Mouse (Mus musculus) granulocyte monocyte progenitor cell, adult 5-6 weeks (primary cell): ENCODE data around the gene Vill. TPM values are rescaled to one million over a fixed set of nuclear protein-coding genes. Genes with fewer than 3 reads are reported as not detected.

ENCODE experiments used
- ATAC-seq: replicated peaks from 2 replicates; pipeline ENCODE4 v1.8.0; 2016; ENCODE audit warnings: mild to moderate bottlenecking, moderate TSS enrichment, inconsistent platforms; ENCODE audit not compliant: poor library complexity, severe bottlenecking
- total RNA-seq, 2 experiments: library from RNA; stranded (forward) in 1 of 2; stranded (reverse) in 1 of 2; fragments of 200-712, 200-1000 nt in 1 of 2; fragments of >200 nt in 1 of 2; fragmentation: Nextera tagmentation in 1 of 2; gene quantifications; 2 replicates each; pipeline ENCODE4 v1.2.3; 2014 to 2017

The Vill gene
- total RNA-seq, 2 experiments from 2014 or later, result 23.7 to 33.5 TPM

DNA sequence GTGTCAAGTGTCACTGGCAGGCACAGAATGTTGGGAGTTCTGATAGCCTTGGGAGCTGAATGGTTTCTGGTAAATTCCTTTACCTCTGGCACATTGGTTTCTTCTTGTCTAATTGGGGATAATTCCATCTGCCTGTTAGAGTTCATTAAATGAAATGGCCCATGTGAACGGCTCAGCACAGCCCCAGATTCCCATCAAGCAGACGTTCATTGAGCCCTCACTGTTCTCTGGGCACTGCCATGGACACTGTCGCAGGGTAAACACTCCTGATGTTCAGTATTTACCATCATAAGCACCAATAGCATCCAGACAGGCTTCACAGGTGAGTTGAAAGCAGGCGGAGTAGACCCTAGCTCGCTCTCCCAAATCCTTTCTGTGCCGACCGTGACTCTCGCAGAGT lies 18.5 kb upstream of the Vill start:
- ATAC-seq, result no peak

DNA sequence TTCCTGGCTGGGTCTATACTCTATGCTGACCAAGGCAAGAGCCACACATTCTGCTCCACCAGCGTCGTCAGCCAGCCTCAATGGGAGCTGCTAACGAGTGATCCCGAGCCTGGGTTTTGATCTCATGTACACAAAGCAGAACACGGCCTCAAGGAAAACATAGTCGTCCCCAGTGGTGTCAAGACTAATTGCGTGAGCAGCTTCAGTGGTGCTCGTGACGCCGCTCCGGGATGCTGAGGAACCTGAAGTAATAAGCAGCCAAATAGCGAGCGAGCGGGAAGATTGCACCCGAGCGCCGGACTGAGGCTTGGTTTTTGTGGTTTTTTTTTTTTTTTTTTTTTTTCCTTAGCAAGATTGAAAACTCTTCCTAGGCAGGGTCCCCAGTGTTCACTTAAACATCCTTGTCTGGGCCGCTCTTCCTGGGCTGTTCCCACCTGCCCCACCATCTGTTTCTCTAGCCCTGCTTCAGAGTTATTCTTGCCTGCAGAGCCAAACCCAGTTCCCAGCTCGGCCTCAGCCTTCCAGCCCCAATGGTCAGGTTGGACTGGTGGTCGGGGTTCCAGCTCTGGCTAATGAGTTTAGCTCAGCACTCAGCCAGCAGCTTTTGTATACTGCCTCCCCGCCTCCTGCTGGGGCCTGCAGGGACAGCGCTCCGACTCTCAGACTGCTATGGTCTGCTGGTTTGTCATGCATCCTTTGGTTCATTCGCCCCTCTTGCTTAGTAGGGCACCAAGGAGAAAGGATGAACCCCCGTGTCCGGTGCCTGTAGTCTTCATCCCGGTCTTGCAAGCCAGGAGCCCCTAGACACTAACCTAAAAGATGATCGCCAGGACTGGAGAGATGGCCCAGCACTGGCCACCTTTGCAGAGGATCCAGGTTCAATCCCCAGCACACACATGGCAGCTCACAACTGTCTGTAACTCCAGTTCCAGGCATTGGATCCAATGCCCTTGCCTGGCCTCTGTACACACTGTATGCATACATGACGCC lies 17.6 kb upstream of the Vill start:
- no peak for ATAC-seq

DNA sequence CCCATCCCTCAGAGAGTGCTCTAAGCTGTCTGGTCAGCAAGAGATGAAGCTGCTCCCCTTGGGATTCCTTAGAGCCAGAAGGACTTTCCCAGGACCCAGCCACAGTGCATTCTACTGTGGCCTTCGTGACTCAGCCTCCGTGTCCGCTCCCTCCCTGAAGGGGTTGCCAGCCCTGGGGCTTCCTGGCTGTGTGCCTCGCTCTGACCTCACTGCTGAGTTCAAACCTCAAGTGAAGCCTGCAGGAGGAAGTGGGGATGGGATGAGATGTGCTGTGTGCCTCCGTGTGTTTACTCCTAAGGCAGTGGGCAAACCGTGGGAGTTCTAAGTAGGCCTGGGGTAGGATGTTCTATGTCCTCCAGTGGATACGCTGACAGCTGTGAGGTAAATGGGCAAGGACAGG lies 16.7 kb upstream of the Vill start:
- ATAC-seq, result peak; percentile 89

DNA sequence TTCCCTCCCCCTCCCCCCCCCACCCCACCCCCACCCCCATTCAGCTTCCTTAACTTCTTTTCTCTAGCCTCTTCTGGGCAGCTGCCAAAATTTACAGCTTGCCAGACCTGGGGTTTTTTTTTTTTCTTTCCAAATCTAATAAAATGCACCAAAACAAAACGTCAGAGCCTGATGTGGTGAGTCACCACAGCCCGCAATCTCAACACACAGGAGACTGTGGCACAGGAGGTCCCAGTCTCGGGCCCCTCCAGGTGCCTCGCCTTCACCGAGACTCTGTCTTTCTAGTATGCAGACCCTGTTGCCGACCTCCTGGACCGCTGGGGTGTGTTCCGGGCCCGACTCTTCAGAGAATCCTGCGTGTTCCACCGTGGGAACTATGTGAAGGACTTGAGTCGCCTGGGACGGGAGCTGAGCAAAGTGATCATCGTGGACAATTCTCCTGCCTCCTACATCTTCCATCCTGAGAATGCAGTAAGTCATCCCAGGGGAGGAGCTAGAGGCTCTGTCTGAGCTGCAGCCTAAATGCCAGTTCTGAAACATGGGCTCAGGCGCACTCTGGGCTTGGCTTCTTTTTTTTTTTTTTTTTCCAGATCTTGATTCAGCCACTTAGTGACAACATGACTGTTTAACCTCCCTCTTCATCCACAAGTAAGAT lies 15.4 kb upstream of the Vill start:
- ATAC-seq, result no peak

DNA sequence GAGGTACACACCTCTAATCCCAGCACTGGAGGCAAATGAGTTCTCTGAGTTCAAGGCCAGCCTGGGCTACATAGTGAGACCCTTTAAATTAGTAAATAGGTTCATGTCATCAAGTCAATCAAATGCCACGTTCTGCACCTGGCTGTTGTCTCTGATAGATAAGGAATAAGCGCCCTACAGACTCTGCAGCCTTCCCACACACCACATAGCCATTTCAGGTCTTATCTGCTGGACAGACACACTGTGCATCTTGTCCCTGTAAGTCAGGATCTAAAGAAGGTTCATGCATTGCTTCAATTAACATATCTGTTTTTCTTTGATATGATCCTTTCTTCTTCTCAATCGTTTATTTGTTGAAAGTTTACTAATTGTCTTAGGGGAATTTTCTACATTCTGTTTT lies 14.0 kb upstream of the Vill start:
- no peak for ATAC-seq

DNA sequence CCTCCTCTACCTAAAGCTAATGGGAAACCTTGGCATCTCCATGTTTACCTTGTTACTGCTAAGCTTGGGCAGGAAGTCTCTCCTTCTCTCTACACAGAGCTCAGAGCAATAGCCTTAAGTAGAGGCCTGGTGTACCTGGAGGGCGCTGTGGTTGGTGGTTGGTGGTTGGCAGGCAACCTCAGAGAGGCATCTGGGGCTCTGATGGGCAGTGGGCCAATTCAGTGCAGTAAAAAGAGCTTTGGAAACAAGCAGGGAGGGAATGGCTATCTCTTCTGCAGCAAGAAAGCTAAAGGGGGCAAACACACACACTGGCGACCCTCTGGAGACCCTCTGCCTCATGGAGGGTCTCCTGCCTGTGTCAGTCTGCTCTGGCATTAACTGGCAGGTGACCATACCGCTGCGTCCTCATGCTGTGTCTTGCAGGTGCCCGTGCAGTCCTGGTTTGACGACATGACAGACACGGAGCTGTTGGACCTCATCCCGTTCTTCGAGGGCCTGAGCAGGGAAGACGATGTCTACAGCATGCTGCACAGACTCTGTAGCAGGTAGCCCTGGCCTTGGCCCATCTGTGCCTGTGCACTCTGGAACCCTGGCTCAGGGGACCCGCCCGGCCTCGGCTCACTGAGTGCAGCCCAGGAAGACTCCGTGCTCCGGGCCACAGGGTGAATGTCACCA lies 12.3 kb upstream of the Vill start:
- no peak for ATAC-seq

DNA sequence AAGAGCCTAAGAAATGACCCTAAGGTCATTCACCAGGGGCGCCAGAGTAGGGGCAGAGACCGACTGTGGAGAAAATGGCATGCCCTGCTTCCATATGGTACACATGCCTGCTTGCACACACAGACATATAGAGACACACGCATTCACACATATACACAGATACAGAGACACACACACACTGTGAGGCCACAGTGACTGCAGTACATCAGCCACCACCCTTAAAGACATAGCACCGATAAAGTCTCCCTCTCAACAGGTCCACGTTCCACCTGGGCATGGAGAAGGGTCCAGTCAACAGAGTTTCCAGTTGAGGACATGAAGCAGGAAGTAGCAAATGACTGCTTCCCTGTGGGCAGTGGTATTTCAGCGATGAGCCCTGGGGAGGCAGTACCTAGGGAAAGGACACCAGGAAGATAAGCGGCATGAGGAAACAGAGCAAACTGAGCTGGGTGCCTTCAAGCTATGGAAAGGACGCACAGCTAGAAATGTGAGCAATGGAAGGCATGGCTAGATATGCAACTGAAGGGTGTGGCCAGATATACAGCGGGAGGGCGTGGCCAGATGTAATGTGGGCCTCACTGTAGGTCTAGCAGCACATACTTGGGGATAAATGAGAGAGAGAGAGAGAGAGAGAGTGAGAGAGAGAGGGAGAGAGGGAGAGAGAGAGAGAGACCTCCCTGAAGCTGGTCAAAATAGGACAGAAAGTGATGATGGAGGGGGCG lies 4.2 kb upstream of the Vill start:
- no peak for ATAC-seq

DNA sequence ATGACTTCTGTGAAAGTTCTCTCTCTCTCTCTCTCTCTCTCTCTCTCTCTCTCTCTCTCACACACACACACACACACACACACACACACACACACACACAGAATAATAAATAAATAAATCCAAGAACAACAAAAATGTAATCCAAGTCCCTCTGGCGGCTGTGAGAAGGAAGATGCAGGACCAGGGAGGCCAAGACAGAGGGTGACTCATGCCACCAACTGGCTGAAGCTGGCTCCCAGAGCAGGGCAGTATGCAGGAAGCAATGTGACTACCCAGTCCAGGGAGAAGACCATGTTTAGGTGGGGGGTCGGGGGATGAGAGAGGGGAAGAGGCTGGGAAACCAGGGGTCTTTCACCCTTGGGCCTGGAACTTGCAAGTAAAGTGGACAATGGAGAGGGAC lies 1.4 kb upstream of the Vill start:
- no peak for ATAC-seq

DNA sequence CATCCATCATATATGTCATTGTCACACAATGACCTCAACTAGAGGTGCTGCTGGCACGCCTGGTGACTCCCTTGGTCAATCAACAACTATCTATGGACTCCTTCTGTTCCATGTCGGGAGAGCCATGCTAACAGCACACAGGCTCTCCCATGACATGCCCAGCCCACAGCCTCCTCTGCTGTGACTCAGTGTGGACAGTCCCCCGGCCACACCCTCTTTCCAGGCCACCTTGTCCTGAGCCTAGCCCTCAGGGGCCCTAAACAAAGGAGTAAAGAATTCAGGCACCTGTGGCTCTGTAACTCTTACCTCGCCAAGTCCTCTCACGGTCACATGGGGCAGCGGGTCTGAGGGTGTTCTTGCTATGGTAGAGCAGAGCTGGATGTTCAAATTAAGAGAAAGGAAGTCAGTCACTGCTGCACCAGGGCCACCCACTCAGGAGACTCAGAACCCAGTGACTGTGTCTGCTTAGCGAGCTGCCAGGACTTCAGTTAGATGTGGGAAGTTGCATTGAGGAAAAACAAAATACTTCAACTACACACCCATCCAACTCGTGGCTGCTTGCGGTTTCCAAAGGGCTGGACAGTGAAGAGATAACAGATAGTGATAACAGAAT lies 1.5 kb downstream of the Vill start:
- no peak for ATAC-seq

DNA sequence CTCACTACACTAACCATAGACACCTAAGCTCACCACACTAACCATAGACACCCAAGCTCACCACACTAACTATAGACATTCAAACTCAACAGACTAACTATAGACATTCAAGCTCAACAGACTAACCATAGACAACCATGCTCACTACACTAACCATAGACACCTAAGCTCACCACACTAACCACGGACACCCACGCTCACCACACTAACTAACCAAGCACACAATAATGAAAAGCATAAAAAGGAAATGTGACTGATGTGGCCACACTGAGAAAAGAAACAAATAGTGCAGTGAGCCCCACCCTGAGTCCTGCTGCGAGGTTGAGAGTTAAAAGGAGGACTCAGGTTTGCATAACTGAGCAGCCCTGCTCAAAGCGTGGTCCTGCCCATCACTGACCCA lies 2.8 kb downstream of the Vill start:
- no peak for ATAC-seq

DNA sequence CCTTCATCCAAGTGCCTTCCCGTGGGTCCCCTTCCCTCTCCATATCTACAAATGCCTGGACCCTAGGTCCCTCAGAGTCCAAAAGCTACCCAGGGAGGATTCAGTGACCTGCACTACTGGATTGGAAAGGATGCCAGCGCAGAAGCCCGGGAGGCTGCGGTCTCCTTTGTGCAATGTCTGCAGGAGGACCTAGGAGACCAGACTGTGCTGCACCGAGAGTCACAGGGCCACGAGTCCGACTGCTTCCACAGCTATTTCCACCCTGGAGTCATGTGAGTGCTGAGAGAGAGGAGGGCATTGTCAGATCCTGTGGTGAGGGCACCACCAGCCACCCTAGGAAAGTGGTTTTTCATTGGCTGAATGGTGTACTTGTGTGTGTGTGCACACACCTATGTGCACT lies 5.7 kb downstream of the Vill start:
- no peak for ATAC-seq

DNA sequence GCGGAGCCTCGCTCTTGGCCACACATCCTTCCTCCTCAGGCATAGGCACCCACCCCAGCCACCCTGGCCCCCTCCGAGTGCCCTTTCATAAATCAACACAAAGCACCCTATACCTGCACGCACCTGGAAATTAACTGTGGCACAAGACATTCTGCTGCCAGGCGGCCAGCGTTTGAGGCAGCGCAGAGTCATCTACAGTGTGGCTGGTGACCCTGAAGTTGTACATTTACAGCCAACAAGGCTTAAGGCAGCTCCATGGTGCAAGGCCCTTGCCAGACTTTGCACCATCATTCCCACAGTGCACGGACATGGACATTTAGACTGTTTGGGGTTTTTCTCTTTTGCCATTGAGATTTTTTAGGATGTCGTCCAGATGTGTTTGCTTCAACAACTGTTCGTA lies 8.1 kb downstream of the Vill start:
- no peak for ATAC-seq

DNA sequence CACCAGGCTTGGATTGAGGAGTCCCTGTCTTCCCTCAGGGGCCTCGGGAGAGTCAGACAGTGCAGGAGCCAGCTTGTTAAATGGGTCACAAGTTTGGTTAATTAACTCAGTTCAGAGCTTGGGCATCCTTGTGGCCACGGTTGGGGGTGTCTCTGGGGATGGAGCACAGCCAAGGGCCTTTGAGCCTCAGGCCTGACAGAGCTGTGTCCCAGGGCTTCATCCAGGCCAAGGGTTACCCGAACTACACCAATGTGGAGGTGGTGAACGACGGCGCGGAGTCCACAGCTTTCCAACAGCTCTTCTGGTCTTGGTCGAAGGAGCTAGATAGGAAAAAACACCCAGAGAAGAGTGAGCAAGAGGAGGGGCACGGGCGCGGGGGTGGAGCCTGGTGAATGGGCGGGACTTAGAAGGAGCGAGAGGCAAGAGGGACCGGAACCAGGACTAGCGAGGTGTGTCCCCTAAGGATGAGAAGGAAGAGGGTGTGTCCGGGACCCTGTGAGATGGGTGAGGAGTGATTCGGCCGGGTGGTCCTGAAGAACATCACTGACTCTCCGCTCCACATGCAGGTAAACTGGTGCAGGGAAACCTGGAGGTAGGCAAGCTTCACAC lies 10.6 kb downstream of the Vill start:
- ATAC-seq, result peak; percentile 37

DNA sequence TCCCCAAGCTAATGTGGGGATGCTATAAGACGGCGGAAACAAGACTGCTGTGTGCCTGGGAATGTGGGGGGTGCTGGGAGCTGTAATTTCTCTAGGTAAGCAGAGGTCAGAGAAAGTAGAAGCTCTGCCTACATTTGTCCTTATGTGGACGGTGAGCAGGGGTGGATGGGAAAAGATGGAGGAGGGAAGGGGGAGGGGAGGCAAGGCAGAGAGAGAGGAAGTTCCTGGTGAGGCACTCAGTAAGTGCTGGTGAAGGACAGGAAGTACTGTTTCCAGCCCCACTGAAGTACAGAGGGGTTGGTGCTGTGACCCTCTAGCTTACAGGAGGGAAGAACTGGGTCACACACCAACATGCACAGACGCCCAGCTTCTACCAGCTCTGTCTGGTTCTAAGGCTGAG lies 11.7 kb downstream of the Vill start:
- ATAC-seq, result peak; percentile 52

DNA sequence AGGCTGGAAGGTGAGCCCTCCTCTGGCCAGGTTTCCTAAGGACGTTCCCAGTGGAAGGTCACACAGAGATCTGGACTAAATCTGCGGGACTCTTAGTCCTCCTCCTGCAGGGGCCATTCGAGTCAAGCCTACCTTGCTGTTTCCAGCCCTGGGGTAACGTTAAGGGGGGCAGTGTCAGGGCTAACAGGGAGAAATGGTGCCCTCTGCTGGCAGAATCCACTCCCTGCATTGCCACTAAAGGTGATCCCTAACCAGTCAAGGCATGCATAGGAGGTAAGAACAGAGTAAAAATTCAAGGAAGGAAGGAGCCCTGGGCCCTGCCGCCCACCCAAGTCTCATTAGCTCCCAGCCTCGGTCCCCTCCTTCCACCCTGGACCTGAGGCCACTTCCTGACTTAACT lies 15.0 kb downstream of the Vill start:
- peak; percentile 73 for ATAC-seq

DNA sequence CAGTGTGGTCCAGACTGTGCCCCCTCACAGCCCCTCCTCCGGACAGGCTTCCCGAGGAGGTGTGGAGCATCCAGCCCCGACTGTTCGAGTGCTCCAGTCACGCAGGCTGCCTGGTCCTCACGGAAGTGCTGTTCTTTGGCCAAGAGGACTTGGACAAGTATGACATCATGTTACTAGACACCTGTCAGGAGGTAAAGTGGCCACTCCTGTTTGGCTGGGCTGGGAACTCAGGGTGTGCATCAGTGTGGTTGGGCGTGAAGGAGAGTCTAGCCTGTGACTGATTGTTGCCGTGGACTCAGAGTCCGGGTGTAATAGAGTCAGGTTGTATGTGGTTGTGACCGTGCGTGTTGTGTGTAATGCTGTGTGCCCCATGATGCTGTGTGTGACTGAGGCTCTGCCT lies 15.7 kb downstream of the Vill start:
- no peak for ATAC-seq

DNA sequence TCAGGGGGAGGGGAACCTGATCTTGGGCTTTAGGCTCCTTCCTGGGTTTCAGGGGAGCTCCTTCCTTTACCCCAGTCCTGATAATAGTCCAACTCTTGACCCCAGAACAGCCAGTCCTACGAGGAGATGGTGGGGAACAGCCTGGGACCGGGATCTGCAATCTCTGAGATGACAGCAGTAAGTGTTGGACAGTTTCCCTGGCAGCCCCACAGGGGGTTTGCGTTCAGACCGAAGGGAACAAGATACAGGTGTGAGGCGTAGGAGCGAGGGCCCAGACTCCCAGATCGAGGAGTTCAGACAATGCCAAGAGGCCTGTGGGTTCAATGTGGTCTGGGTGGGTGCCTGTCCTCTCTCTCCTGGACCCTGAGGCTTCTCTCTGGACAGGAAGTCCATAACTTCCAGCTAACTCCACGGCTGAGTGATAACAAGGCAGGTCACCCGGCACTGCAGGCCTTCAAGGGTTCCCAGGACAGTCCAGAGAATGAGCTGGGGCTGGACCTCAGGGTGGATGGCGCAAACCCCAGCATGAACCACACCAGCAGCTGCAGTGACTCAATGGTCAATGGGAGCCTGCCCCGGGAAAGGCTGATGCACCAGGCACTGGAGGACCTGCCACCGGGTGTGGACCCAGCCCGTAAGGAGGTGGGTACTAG lies 17.7 kb downstream of the Vill start:
- no peak for ATAC-seq

DNA sequence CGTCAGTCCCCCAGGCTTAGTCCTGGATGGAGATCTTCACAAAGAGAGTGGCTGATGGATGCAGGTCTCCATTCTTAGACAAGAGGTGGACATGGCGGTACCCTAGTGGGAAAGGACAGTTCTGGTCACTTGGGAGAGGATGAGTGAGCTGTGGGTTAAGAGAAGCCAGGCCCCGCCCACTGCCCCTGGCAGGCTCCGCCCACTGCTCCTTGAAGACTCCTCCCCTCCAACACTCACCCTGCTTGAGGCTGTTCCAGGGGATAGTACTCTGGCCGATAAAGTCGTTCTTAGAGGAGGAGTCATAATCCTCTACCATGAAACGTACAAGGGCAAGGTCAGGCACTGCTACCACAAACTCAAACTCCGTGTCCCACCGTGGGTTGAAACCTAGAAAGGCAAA lies 19.2 kb downstream of the Vill start:
- no peak for ATAC-seq

DNA sequence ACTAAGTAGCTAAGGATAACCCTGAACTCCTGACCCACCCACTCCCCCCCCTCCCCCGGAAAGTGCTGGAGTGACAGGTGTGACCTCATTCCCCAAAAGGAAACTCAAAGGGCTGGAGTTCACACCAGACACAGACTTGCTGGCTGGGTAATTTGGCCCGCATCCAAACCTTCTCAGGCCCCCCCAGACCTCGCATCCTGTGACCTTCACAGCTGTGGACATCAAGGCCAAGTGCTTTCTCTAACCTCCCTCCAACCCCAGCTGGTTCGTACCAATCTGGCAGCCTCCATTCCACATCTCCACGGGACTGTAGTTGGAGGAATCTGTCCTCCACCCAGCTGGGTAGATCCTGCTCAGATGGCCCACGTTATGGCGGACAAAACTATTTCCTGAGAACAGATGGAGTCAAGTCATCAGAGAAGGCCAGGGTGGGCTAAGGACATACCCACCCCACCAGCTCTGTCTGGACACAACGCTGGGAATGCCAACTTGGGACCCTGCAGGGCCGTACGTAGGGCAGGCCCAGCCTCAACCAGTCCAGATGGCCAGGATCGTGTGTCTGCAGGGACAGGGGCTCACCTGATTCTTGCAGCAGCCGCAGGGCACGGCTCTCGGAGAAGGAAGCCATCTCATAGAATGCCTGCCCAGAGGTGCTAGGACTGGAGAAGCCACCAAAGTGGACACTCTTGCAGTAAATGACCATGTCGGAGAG lies 20.8 kb downstream of the Vill start:
- no peak for ATAC-seq
